Mouse (Mus musculus) MEL (cell line): Measurements from ENCODE around the gene Enox1. TPM values are rescaled to one million over a fixed set of nuclear protein-coding genes. Genes with fewer than 3 reads are reported as not detected.

Experiments
- DNase-seq: peaks from one replicate; pipeline ENCODE4 v3.0.0; 2011; ENCODE audit warnings: low read depth, low spot score
- H3K27ac ChIP-seq: 2 replicates; pipeline ENCODE4 v1.5.1; 2012; ENCODE audit warnings: low read depth, mild to moderate bottlenecking, control low read depth, low read length, moderate library complexity; ENCODE audit not compliant: control insufficient read depth
- H3K27me3 ChIP-seq, 2 experiments: fragments of 150-350 bp in 1 of 2; sonication (generic) in 1 of 2; 2 replicates each; pipeline ENCODE4 v1.6.1; 2012; ENCODE audit warnings: low read length in 2 of 2, mild to moderate bottlenecking in 2 of 2, improper control_type of control experiment in 1 of 2, moderate library complexity in 1 of 2; ENCODE audit not compliant: insufficient read depth in 2 of 2, control insufficient read depth in 1 of 2
- H3K36me3 ChIP-seq, 2 experiments: 2 replicates each; pipeline ENCODE4 v1.6.1; 2012 to 2014; ENCODE audit warnings: low read length in 2 of 2, improper control_type of control experiment in 1 of 2, inconsistent platforms in 1 of 2, mild to moderate bottlenecking in 1 of 2; ENCODE audit not compliant: insufficient read depth in 2 of 2, control insufficient read depth in 1 of 2
- H3K4me1 ChIP-seq, 2 experiments: fragments of 150-350 bp in 1 of 2; sonication (generic) in 1 of 2; 2 replicates each; pipeline ENCODE4 v1.6.1; 2012; ENCODE audit warnings: low read length in 2 of 2, improper control_type of control experiment in 1 of 2, mild to moderate bottlenecking in 1 of 2; ENCODE audit not compliant: insufficient read depth in 2 of 2, control insufficient read depth in 1 of 2
- H3K4me3 ChIP-seq, 2 experiments: fragments of 150-350 bp in 1 of 2; sonication (generic) in 1 of 2; 2 replicates each; pipeline ENCODE4 v1.5.1; 2012; ENCODE audit warnings: low read depth in 2 of 2, low read length in 2 of 2, mild to moderate bottlenecking in 2 of 2, moderate library complexity in 2 of 2, control low read depth in 1 of 2, improper control_type of control experiment in 1 of 2; ENCODE audit not compliant: control insufficient read depth in 1 of 2, insufficient read depth in 1 of 2
- H3K79me2 ChIP-seq: 2 replicates; pipeline ENCODE4 v1.6.1; 2012; ENCODE audit warnings: mild to moderate bottlenecking, low read length, moderate library complexity; ENCODE audit not compliant: control insufficient read depth, poor library complexity, insufficient read depth
- H3K9ac ChIP-seq: 2 replicates; pipeline ENCODE4 v1.6.1; 2012; ENCODE audit warnings: low read depth, mild to moderate bottlenecking, control low read depth, low read length, moderate library complexity; ENCODE audit not compliant: control insufficient read depth, poor library complexity, severe bottlenecking
- H3K9me3 ChIP-seq: fragments of 150-350 bp; sonication (generic); replicated peaks from 2 replicates; pipeline ENCODE4 v1.6.1; 2012; ENCODE audit warnings: mild to moderate bottlenecking, low read length, improper control_type of control experiment, moderate library complexity; ENCODE audit not compliant: insufficient read depth
- BHLHE40 ChIP-seq: IDR thresholded peaks from 2 replicates; pipeline ENCODE4 v1.6.1; 2012; ENCODE audit warnings: low read depth, mild to moderate bottlenecking, inconsistent platforms, low read length, improper control_type of control experiment, borderline replicate concordance
- CHD2 ChIP-seq: IDR thresholded peaks from 2 replicates; pipeline ENCODE4 v1.6.1; 2011; ENCODE audit warnings: low read length, improper control_type of control experiment
- CTCF ChIP-seq, 3 experiments: IDR thresholded peaks in 2 of 3; conservative IDR thresholded peaks in 1 of 3; 2 replicates each; pipeline ENCODE4 v1.5.1; 2011 to 2012; ENCODE audit warnings: low read length in 3 of 3, low read depth in 2 of 3, mild to moderate bottlenecking in 2 of 3, improper control_type of control experiment in 1 of 3, inconsistent platforms in 1 of 3, mixed read lengths in 1 of 3, moderate library complexity in 1 of 3; ENCODE audit not compliant: control insufficient read depth in 1 of 3, insufficient read depth in 1 of 3, poor library complexity in 1 of 3, severe bottlenecking in 1 of 3
- E2F4 ChIP-seq: IDR thresholded peaks from 2 replicates; pipeline ENCODE4 v1.6.1; 2011; ENCODE audit warnings: low read depth, low read length, improper control_type of control experiment, borderline replicate concordance
- EP300 ChIP-seq, 2 experiments: IDR thresholded peaks; 2 replicates each; pipeline ENCODE4 v1.6.1; 2011; ENCODE audit warnings: improper control_type of control experiment in 2 of 2, low read length in 2 of 2, low read depth in 1 of 2, mild to moderate bottlenecking in 1 of 2
- GABPA ChIP-seq: IDR thresholded peaks from 2 replicates; pipeline ENCODE4 v1.6.1; 2012; ENCODE audit warnings: low read depth, mild to moderate bottlenecking, inconsistent platforms, low read length, improper control_type of control experiment, moderate library complexity
- JUND ChIP-seq: IDR thresholded peaks from 2 replicates; pipeline ENCODE4 v1.6.1; 2011; ENCODE audit warnings: low read depth, mild to moderate bottlenecking, improper control_type of control experiment, low read length
- MAFK ChIP-seq: IDR thresholded peaks from 2 replicates; pipeline ENCODE4 v1.6.1; 2011; ENCODE audit warnings: low read depth, mild to moderate bottlenecking, low read length, improper control_type of control experiment, borderline replicate concordance
- MAZ ChIP-seq: IDR thresholded peaks from 2 replicates; pipeline ENCODE4 v1.6.1; 2012; ENCODE audit warnings: low read depth, mild to moderate bottlenecking, inconsistent platforms, low read length, improper control_type of control experiment
- MXI1 ChIP-seq: IDR thresholded peaks from 2 replicates; pipeline ENCODE4 v1.6.1; 2011; ENCODE audit warnings: mild to moderate bottlenecking, low read depth, low read length, improper control_type of control experiment
- NRF1 ChIP-seq: IDR thresholded peaks from 2 replicates; pipeline ENCODE4 v1.6.1; 2014; ENCODE audit warnings: low read depth, mild to moderate bottlenecking, inconsistent platforms, low read length, improper control_type of control experiment, moderate library complexity; ENCODE audit not compliant: poor library complexity, insufficient read depth, severe bottlenecking
- SMC3 ChIP-seq: IDR thresholded peaks from 2 replicates; pipeline ENCODE4 v1.6.1; 2011; ENCODE audit warnings: low read depth, low read length, improper control_type of control experiment
- UBTF ChIP-seq: IDR thresholded peaks from 2 replicates; pipeline ENCODE4 v1.6.1; 2012; ENCODE audit warnings: low read depth, mild to moderate bottlenecking, inconsistent platforms, low read length, improper control_type of control experiment, moderate library complexity, borderline replicate concordance; ENCODE audit not compliant: insufficient read depth
- USF2 ChIP-seq, 2 experiments: IDR thresholded peaks; 2 replicates each; pipeline ENCODE4 v1.6.1; 2011 to 2012; ENCODE audit warnings: improper control_type of control experiment in 2 of 2, low read length in 2 of 2, borderline replicate concordance in 1 of 2, inconsistent platforms in 1 of 2, low read depth in 1 of 2, mild to moderate bottlenecking in 1 of 2; ENCODE audit not compliant: insufficient read depth in 1 of 2
- ZNF384 ChIP-seq: IDR thresholded peaks from 2 replicates; pipeline ENCODE4 v1.6.1; 2012; ENCODE audit warnings: low read depth, mild to moderate bottlenecking, inconsistent platforms, low read length, improper control_type of control experiment
- polyA plus RNA-seq, 2 experiments: library from polyadenylated mRNA; stranded (reverse) in 1 of 2; unstranded in 1 of 2; fragments of >175 nt in 1 of 2; fragments of >200 nt in 1 of 2; gene quantifications; 2 replicates each; pipeline versions ENCODE4 v1.2.1 to v1.2.4; 2012; ENCODE audit warnings: low replicate concordance in 2 of 2, low read depth in 1 of 2; ENCODE audit not compliant: insufficient read length in 2 of 2, insufficient read depth in 1 of 2, missing spikeins in 1 of 2
- total RNA-seq: library from RNA; depleted of rRNA; stranded (reverse); fragments of 300-350 nt; gene quantifications from 2 replicates; pipeline ENCODE4 v1.2.3, GENCODE M21; 2012

The Enox1 gene
- total and polyA plus RNA-seq, 3 experiments: not detected

DNA sequence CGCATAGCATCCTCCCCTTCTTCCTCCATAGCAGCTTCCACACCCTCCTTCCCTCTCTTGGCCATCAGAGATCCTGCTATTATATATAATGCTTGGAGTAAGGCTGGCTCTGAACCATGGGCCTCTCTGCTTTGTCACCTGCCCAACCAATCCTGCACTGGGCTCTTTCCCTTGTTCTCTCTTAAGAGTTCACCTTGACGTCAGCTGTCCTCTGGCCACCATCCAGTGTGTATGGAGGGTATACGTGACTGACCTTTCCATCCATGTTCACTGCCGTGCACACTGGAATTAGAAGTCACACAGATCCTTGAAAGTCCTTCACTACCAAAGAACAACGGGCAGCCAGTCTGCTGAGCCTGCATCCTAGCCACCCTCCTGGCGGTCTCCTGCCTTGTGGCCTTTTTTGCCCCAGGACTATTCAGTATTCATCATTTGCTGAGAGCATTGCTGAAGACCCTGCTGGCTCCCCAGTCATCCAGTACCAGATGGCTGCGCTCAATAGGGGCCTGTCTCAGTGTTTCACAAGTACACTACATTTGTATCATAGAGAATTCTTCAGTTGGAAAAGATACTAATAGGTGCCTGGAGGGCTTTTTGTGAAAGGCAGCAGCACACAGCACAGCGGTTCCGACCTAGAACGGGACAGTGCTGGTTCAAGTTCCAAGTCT lies 526.5 kb downstream of the Enox1 start (continued):
- TF ChIP-seq USF2 (IDR thresholded peaks at IDR 0.05; ENCODE audit: borderline replicate concordance in 1 of 2, insufficient read depth in 1 of 2, low read depth in 1 of 2, low read length in 2 of 2): no peak
- TF ChIP-seq, all 39 proteins: peak for 0

DNA sequence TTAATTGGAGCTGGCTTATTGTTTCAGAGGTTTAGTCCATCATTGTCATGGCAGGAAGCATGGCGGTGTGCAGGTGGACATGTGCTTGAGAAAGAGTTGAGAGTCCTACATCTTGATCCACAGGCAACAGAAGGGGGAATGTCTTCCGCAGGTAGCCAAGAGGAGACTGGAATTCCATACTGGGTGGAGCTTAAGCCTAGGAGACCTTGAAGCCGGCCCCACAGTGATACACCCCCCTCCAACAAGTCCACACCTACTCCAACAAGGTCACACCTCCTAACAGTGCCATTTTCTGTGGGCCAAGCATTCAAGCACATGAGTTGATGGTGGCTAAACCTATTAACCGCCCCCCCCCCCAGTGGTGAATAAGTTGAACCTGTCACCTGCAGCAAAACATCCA lies 533.3 kb downstream of the Enox1 start:
- H3K36me3 ChIP-seq: no peaks in the 10 kb centered on the region
- TF ChIP-seq CTCF (IDR thresholded peaks at IDR 0.05 in 2 of 3, conservative IDR thresholded peaks at IDR 0.05 in 1 of 3; ENCODE audit: control insufficient read depth in 1 of 3, insufficient read depth in 1 of 3, low read depth in 2 of 3, low read length in 3 of 3, poor library complexity in 1 of 3, severe bottlenecking in 1 of 3) (no peak), MAFK (no peak), NRF1 (no peak), GABPA (no peak), SMC3 (no peak), ZNF384 (no peak), BHLHE40 (no peak), UBTF (no peak), EP300 (IDR thresholded peaks at IDR 0.05; ENCODE audit: low read depth in 1 of 2, low read length in 2 of 2) (no peak), USF2 (IDR thresholded peaks at IDR 0.05; ENCODE audit: borderline replicate concordance in 1 of 2, insufficient read depth in 1 of 2, low read depth in 1 of 2, low read length in 2 of 2) (no peak), E2F4 (no peak), MXI1 (no peak)
- no peaks in the 10 kb centered on the region for H3K9me3 ChIP-seq
- no peak for DNase-seq
- no peak overlapping the region for H3K27ac ChIP-seq
- no peaks in the 10 kb centered on the region for H3K27me3 ChIP-seq
- no peak overlapping the region for H3K9ac ChIP-seq
- no peaks in the 10 kb centered on the region for H3K79me2 ChIP-seq
- no peaks in the 10 kb centered on the region for H3K4me1 ChIP-seq
- H3K4me3 ChIP-seq: no peak overlapping the region

DNA sequence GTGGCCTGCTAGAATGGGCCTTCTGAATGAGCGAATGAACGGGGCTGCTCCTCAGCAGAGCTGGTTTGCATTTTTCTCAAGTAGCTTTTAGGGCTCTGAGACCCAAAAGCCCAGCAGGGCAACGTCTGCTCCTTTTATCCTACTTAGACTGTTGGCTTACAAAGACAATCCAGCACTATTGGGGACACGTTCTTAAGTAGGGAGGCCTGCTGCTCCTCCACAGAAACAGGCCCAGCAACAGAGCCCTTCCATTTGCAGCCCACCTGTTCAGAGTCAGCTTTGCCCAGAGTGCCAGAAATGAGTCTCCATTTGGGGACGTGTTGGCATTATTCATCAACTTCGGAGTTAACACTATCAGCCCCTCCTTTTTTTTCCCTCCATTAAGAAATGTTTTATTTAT lies 548.4 kb downstream of the Enox1 start:
- H3K79me2 ChIP-seq: no peaks in the 10 kb centered on the region

More for the DNA sequence above, 548.4 kb downstream of the Enox1 start:
- no peak overlapping the region for H3K27ac ChIP-seq
- no peaks in the 10 kb centered on the region for H3K4me1 ChIP-seq
- H3K27me3 ChIP-seq: no peaks in the 10 kb centered on the region
- H3K9ac ChIP-seq: no peak overlapping the region
- TF ChIP-seq E2F4 (no peak), MAZ (no peak), JUND (no peak), SMC3 (no peak), ZNF384 (no peak), CHD2 (no peak)
- no peak for DNase-seq
- H3K4me3 ChIP-seq: no peak overlapping the region
- no peaks in the 10 kb centered on the region for H3K9me3 ChIP-seq
- H3K36me3 ChIP-seq: no peaks in the 10 kb centered on the region
